Mouse (Mus musculus) intestine, embryonic 16.5 days (tissue): ENCODE data around the gene Tbc1d12. TPM values are rescaled to one million over a fixed set of nuclear protein-coding genes. Genes with fewer than 3 reads are reported as not detected.

Experiments used
- ATAC-seq: fragments of 200-750 bp; cut with Nextera tagmentation; 2 replicates; pipeline ENCODE4 v1.8.0; 2017; ENCODE audit warnings: moderate TSS enrichment, moderate library complexity
- H3K27ac ChIP-seq: fragments of 300-500 bp; sonication (generic); 2 replicates; pipeline ENCODE4 v1.5.1; 2014; ENCODE audit warnings: mild to moderate bottlenecking, low read length
- H3K27me3 ChIP-seq: fragments of 300-500 bp; sonication (generic); replicated peaks from 2 replicates; pipeline ENCODE4 v1.6.1; 2014; ENCODE audit warnings: low read length, control low read depth, mixed read lengths; ENCODE audit not compliant: control insufficient read depth, insufficient read depth
- H3K36me3 ChIP-seq: fragments of 300-500 bp; sonication (generic); 2 replicates; pipeline ENCODE4 v1.6.1; 2014; ENCODE audit warnings: low read length, control low read depth; ENCODE audit not compliant: control insufficient read depth, insufficient read depth
- H3K4me1 ChIP-seq: fragments of 300-500 bp; sonication (generic); 2 replicates; pipeline ENCODE4 v1.6.1; 2014; ENCODE audit warnings: low read length, control low read depth, mixed read lengths; ENCODE audit not compliant: control insufficient read depth, insufficient read depth
- H3K4me2 ChIP-seq: fragments of 300-500 bp; sonication (generic); 2 replicates; pipeline ENCODE4 v1.6.1; 2014; ENCODE audit warnings: low read depth, low read length, control low read depth
- H3K4me3 ChIP-seq: fragments of 300-500 bp; sonication (generic); 2 replicates; pipeline ENCODE4 v1.5.1; 2014; ENCODE audit warnings: mild to moderate bottlenecking, low read length
- H3K9ac ChIP-seq: fragments of 300-500 bp; sonication (generic); 2 replicates; pipeline ENCODE4 v1.6.1; 2014; ENCODE audit warnings: low read depth, low read length
- H3K9me3 ChIP-seq: fragments of 300-500 bp; sonication (generic); 2 replicates; pipeline ENCODE4 v1.6.1; 2016; ENCODE audit warnings: low read length, control low read depth; ENCODE audit not compliant: control insufficient read depth
- WGBS: fragments of 180-500 bp; shearing (Covaris S2); extraction: QIAGEN DNeasy Blood & Tissue Kit; methylation state at CpG from one replicate; pipeline ENCODE4 v1.1.7; 2014; 5-methylcytosine and 5-hydroxymethylcytosine counted together
- polyA plus RNA-seq: library from polyadenylated mRNA; unstranded; fragments of >200 nt; fragmentation: Nextera tagmentation; extraction: Ambion mirVana; gene quantifications from 2 replicates; pipeline ENCODE4 v1.2.1, GENCODE M21; 2015

Gene Tbc1d12
- polyA plus RNA-seq, 1 experiment from 2014 or later, result 1.0 TPM

DNA sequence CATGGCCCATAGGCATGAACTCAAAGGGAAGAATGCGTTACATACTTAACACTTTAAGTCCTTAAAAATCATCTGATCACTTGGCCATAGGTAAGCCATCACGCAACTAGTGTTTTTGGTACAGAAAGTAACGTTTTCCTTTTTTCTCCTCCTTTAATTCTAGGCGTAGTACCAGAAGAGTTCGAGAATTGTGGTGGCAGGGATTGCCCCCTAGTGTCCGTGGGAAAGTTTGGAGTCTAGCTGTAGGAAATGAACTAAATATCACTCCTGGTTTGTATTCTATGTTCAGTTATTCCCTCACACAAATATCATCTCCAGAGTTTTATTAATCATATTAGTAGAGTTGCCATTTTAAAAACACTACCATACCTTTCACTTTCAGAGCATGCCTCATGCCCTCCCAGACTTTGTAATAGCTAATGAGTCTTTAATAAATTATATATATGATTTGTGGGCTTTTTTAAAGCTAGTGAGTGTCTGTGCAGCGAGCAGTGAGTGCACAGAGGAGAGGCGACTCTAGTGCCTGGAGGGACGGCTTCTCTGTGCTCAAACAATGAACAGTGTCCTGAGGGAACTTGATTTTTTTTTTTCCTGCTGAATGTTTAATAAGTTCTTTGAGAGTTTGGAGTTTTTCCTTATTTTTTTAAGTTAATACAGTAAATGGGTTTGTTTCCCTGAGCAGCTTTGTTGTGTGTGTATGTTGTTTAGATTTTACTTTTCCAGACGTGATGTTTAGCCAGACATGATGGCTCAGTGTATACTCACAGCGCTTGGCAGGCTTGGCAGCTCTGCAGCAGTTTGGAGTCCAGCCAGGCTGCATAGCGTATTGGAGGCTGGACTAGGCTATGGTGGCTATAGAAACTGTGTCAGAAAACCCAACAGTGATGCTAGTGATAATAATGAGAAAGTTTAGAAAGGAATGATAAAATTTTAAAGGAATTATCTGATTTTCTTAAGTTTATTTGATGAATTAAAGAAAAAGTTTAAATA lies 65.1 kb downstream of the Tbc1d12 start:
- H3K4me2 ChIP-seq, result no peak overlapping the region
- no peaks in the 10 kb centered on the region for H3K9me3 ChIP-seq
- no peak overlapping the region for H3K27ac ChIP-seq
- no peaks in the 10 kb centered on the region for H3K4me1 ChIP-seq
- 63% methylated on average over 12 of the region's 12 CpGs for WGBS
- no peak overlapping the region for H3K4me3 ChIP-seq
- no peak overlapping the region for H3K9ac ChIP-seq
- ATAC-seq, result no peak
- no peaks in the 10 kb centered on the region for H3K36me3 ChIP-seq
- no peaks in the 10 kb centered on the region for H3K27me3 ChIP-seq

DNA sequence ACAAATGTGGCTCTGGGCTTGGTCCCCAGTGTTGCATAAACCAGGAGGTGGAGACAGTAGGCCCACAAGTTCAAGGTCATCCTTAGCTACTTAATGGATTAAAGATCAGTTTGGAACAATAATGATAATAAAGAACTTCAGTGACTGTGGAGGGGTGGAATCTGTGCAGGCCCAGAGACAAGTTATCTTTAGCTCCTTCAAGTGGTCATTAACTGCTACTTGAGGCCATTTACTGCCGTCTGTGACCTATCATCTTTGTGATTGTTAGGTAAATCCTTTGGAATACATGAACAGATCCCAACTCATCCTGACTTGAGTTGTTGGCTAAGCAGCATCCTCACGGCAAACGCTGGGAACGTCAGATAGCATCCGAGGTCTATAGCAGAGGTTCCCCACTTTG lies 66.1 kb downstream of the Tbc1d12 start:
- no peaks in the 10 kb centered on the region for H3K9me3 ChIP-seq
- no peak overlapping the region for H3K9ac ChIP-seq
- no peak overlapping the region for H3K4me3 ChIP-seq
- H3K27me3 ChIP-seq, result no peaks in the 10 kb centered on the region
- H3K4me1 ChIP-seq, result no peaks in the 10 kb centered on the region
- no peak overlapping the region for H3K27ac ChIP-seq
- H3K4me2 ChIP-seq, result no peak overlapping the region
- WGBS, result 82% methylated on average over 5 of the region's 5 CpGs
- no peaks in the 10 kb centered on the region for H3K36me3 ChIP-seq
- no peak for ATAC-seq

DNA sequence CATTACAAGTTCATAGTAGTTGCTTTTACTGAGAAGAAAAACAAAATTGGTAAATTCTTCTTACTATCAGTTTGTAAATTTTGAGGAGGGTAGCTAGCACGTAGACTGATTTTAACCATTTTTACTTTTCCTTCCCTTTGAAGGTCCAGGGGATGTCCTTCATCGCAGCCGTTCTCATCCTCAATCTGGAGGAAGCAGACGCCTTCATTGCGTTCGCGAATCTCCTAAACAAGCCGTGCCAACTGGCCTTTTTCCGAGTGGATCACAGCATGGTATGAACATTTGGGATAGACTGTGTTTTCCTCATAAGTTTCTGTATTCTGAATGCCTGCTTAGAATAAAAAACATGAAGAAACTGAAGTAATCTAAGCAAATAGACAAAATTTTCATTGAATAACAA lies 77.4 kb downstream of the Tbc1d12 start:
- Histone ChIP-seq H3K4me2 (no peak overlapping the region), H3K9ac (no peak overlapping the region), H3K4me1 (no peaks in the 10 kb centered on the region), H3K4me3 (no peak overlapping the region), H3K27me3 (no peaks in the 10 kb centered on the region), H3K36me3 (no peaks in the 10 kb centered on the region), H3K27ac (no peak overlapping the region), H3K9me3 (no peaks in the 10 kb centered on the region)
- no peak for ATAC-seq
- WGBS, result 93% methylated on average over 9 of the region's 9 CpGs

DNA sequence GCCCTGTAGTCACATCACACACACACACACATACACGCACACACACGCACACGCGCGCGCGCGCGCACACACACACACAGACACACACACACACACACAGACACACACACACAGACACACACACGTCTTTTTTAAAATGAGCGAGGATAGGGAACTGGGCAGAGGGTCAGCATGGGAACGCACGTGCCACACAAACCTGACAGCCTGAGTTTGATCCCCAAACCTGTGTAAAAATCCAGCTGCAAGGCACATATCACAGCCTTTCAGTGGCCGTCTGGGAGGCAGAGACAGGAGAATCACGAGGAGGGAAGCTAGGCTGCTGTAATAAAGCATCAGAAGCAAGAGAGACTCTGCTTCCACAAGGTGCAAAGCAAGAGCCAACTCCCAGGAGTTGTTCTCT lies 78.5 kb downstream of the Tbc1d12 start:
- Histone ChIP-seq H3K4me2 (no peak overlapping the region), H3K27me3 (no peaks in the 10 kb centered on the region), H3K9ac (no peak overlapping the region), H3K9me3 (no peaks in the 10 kb centered on the region), H3K27ac (no peak overlapping the region), H3K4me1 (no peaks in the 10 kb centered on the region), H3K36me3 (no peaks in the 10 kb centered on the region), H3K4me3 (no peak overlapping the region)
- WGBS, result 93% methylated on average over 15 of the region's 15 CpGs
- no peak for ATAC-seq

DNA sequence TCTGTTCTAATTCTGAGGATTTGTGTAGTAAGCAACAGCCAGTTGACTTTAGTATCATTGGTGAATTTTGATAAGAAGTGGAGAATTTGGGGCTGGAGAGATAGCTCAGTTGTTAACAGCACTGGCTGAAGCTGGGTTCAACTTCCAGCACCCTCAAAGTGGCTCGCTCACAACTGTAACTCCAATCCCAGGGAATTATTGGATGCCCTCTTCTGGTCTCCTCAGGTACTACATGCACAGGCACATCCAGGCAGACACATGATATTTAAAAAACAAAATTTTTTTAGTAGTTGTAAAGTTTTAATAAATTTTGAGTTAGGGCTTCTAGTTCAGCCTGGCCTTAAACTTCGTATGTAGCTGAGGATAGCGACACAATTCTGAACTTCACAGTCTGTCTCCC lies 79.3 kb downstream of the Tbc1d12 start:
- H3K4me2 ChIP-seq, result no peak overlapping the region
- no peak overlapping the region for H3K27ac ChIP-seq
- no peak for ATAC-seq
- no peak overlapping the region for H3K9ac ChIP-seq
- no peaks in the 10 kb centered on the region for H3K4me1 ChIP-seq
- no peaks in the 10 kb centered on the region for H3K27me3 ChIP-seq
- H3K9me3 ChIP-seq, result no peaks in the 10 kb centered on the region
- no peak overlapping the region for H3K4me3 ChIP-seq
- WGBS, result 53% methylated on average over 3 of the region's 3 CpGs
- no peaks in the 10 kb centered on the region for H3K36me3 ChIP-seq

DNA sequence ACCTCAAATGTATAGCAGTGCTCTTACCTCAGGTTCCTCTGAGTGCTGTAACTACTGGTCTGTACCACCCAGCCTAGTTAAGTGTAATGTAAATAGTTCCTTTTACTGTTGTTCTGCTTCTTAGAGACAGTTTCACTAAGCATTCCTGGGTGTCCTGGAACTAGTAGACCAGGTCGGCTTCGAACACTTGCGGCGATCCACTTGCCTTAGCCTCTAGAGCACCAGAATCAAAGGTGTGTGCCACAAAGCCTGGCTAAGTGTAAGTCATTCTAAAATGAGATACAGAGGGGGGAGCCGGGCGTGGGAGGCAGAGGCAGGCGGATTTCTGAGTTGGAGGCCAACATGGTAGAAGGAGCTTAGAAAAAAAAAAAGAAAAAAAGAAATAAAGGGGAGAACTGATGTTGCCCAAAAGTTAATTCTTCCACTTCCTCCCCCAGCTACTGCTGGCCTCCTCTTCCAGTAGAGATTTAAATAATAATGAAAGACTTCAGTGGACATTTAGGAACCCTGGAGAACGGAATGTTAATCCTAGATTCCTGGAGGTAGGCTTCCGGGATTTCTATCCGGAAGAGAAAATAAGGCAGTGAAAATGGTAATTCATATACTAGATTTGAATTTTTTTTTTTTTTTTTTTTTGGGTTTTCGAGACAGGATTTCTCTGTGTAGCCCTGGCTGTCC lies 92.2 kb downstream of the Tbc1d12 start:
- Histone ChIP-seq H3K4me3 (no peak overlapping the region), H3K27ac (no peak overlapping the region), H3K4me1 (peaks cover 7% of the 10 kb centered on the region; the same call in 1 of the 2 replicates), H3K27me3 (no peaks in the 10 kb centered on the region), H3K9ac (no peak overlapping the region), H3K4me2 (no peak overlapping the region), H3K36me3 (no peaks in the 10 kb centered on the region), H3K9me3 (no peaks in the 10 kb centered on the region)
- 95% methylated on average over 10 of the region's 11 CpGs for WGBS
- ATAC-seq, result no peak

DNA sequence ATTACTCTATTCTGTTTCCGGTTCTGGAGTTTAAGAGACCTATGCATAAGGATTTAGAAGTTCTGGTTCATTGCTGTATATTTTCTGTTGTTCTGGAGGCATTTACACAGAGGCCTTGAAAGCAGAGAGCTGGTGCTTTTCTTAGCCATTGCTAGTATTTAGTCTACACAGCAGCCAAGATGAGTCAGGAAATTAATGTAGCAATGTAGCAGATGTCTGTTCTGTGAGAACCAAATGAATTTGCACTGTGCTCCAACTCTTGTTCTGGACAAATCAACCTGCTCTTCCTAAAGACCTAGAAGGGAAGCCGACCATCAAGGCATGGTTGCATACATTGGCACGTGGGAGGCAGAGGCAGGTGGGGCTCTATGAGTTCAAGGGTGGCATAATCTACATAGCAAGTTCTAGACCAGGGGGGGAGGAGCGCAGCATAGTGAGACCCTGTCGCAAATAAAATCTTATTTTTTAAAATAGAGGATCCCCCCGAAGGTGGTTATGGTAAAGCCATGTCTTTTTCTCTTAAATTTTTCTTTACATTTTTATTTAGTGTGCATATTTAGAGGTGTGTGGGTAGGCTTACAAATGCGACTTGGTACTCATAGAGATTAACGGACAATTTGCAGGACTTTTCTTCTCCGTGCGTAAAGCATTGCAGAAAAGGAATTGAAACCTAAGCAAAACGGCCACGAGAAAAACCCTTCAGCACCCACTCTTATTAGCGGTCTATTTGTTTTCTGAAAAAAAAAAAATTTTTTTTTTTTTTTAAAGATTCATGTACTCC lies 93.3 kb downstream of the Tbc1d12 start:
- Histone ChIP-seq H3K27me3 (no peaks in the 10 kb centered on the region), H3K4me2 (peak overlapping the region; percentile 88)
- ATAC-seq, result no peak

DNA sequence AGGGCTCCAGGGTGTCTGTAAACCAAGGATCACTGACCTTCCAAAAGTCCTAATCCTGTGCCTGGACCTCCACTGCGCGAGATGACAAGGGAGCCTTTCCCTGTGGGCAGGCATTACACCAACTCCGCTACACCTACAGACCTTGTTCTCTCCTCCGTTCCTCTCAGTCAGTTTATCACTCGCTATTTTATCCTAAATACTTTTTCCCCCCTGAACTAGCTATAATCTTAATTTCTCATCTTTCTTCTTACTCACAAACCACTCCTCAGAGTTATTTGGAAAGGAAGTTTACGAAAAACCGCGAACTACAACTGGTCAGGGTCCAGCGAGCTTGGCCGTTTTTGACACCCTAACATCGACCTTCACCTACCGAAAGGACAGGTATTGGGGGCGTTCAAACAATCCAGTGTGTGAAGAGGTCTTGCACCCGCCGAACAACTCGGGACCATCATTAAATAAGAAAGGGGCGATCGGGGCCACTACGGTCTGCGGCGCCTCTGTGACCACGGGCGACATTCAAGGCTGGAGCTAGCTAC lies 93.9 kb downstream of the Tbc1d12 start:
- Histone ChIP-seq H3K36me3 (no peaks in the 10 kb centered on the region), H3K27me3 (no peaks in the 10 kb centered on the region), H3K9me3 (no peaks in the 10 kb centered on the region), H3K4me1 (peaks cover 7% of the 10 kb centered on the region; the same call in 1 of the 2 replicates), H3K4me3 (peak overlapping the region; percentile 92), H3K4me2 (peak overlapping the region; percentile 88), H3K27ac (no peak overlapping the region; the same call in 1 of the 2 replicates), H3K9ac (peak overlapping the region; percentile 91)
- peak; percentile 40; the same call in 1 of the 2 replicates for ATAC-seq
- 1% methylated on average over 23 of the region's 23 CpGs for WGBS

More for the DNA sequence above, 93.3 kb downstream of the Tbc1d12 start:
- H3K27ac ChIP-seq, result no peak overlapping the region
- H3K4me3 ChIP-seq, result peak overlapping the region; percentile 92
- peaks cover 7% of the 10 kb centered on the region; the same call in 1 of the 2 replicates for H3K4me1 ChIP-seq
- WGBS, result 64% methylated on average over 13 of the region's 13 CpGs
- H3K9ac ChIP-seq, result peak overlapping the region; percentile 91; the same call in 1 of the 2 replicates
- H3K9me3 ChIP-seq, result no peaks in the 10 kb centered on the region
- no peaks in the 10 kb centered on the region for H3K36me3 ChIP-seq
